Mouse (Mus musculus) limb, embryonic 14.5 days (tissue): ENCODE results near the gene Shisa5. TPM values are rescaled to one million over a fixed set of nuclear protein-coding genes. Genes with fewer than 3 reads are reported as not detected.
A peak's percentile ranks its signal among the peaks of the same experiment; 100 is the strongest.

Experiments used
- ATAC-seq: fragments of 200-750 bp; cut with Nextera tagmentation; 2 replicates; pipeline ENCODE4 v1.8.0; 2017; ENCODE audit warnings: low read depth, moderate number of reproducible peaks, moderate TSS enrichment; ENCODE audit not compliant: low FRiP score
- DNase-seq: peaks from one replicate; pipeline ENCODE4 v3.0.0-alpha.2; 2015; ENCODE audit warnings: low spot score
- H3K27ac ChIP-seq: fragments of 300-500 bp; sonication (generic); replicated peaks from 2 replicates; pipeline ENCODE4 v1.5.1; 2014; ENCODE audit warnings: low read depth, mild to moderate bottlenecking, low read length, moderate library complexity, mixed read lengths
- H3K27me3 ChIP-seq: fragments of 300-500 bp; sonication (generic); 2 replicates; pipeline ENCODE4 v1.6.1; 2014; ENCODE audit warnings: low read length, mixed read lengths; ENCODE audit not compliant: control insufficient read depth, insufficient read depth
- H3K36me3 ChIP-seq: fragments of 300-500 bp; sonication (generic); 2 replicates; pipeline ENCODE4 v1.6.1; 2014; ENCODE audit warnings: mild to moderate bottlenecking, low read length, moderate library complexity, mixed read lengths; ENCODE audit not compliant: control insufficient read depth, insufficient read depth
- H3K4me1 ChIP-seq: fragments of 300-500 bp; sonication (generic); 2 replicates; pipeline ENCODE4 v1.6.1; 2014; ENCODE audit warnings: antibody characterized with exemption, low read length, mixed read lengths; ENCODE audit not compliant: control insufficient read depth, insufficient read depth
- H3K4me2 ChIP-seq: fragments of 300-500 bp; sonication (generic); replicated peaks from 2 replicates; pipeline ENCODE4 v1.6.1; 2014; ENCODE audit warnings: low read depth, mild to moderate bottlenecking, low read length, moderate library complexity; ENCODE audit not compliant: severe bottlenecking
- H3K4me3 ChIP-seq: fragments of 300-500 bp; sonication (generic); replicated peaks from 2 replicates; pipeline ENCODE4 v1.5.1; 2014; ENCODE audit warnings: low read length
- H3K9ac ChIP-seq: fragments of 300-500 bp; sonication (generic); 2 replicates; pipeline ENCODE4 v1.6.1; 2014; ENCODE audit warnings: mild to moderate bottlenecking, low read depth, low read length, moderate library complexity; ENCODE audit not compliant: severe bottlenecking
- H3K9me3 ChIP-seq: fragments of 300-500 bp; sonication (generic); 2 replicates; pipeline ENCODE4 v1.6.1; 2016; ENCODE audit warnings: low read length; ENCODE audit not compliant: control insufficient read depth
- POLR2A ChIP-seq: fragments of 200-500 bp; IDR thresholded peaks from 2 replicates; pipeline ENCODE4 v1.8.0; 2012; ENCODE audit warnings: inconsistent platforms, mild to moderate bottlenecking, moderate library complexity, borderline replicate concordance; ENCODE audit not compliant: insufficient read depth, insufficient read length; ENCODE audit errors: extremely low read depth
- WGBS: fragments of 180-500 bp; shearing (Covaris S2); extraction: QIAGEN DNeasy Blood & Tissue Kit; methylation state at CpG from one replicate; pipeline ENCODE4 v1.1.7; 2014; 5-methylcytosine and 5-hydroxymethylcytosine counted together
- polyA plus RNA-seq, 2 experiments: library from polyadenylated mRNA; depleted of rRNA in 1 of 2; stranded (reverse) in 1 of 2; unstranded in 1 of 2; fragments of >200 nt; fragmentation: Nextera tagmentation in 1 of 2; extraction: Ambion mirVana in 1 of 2; gene quantifications; 2 replicates each; pipeline versions ENCODE4 v1.2.1 to v1.2.3; 2012 to 2014

Shisa5 gene
- polyA plus RNA-seq, 2 experiments = 82.4 to 150 TPM

DNA sequence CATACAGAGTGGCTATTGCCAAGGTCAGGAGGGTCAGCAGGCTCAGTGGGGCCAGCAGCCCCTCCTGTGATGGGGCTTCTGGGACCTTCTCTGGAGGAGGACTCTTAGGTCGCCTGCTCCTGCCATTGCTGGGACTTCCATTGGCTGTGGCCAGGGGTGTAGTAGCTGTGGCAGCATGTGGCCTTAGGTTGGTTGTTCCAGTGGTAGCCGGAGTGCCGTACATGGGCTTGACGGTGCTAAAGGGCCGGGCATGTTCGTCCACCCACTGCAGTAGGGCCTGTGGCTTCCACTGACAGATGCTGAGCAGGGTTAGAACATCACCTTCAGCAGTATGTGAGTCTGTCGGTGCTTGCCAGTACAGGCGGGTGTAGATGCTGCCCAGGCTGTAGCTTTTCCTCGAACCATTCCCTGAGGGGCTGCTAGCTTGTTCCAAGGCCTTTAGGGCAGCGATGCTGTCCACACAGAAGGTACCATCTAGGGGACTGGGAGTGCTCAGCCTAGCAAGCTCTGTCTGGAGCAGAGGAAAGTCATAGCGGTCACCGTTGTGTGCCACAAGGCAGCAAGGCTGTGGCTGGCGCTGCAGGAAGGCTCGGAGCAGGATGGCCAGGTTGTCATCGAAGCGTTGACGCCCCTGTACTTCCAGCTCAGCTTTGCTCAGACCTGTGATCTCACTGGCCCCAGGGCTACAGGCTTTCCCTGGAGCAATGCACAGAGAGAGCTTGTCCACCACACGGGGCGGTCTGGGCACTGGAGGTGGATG lies 19.8 kb downstream of the Shisa5 start:
- WGBS = 89% methylated on average over 19 of the region's 19 CpGs
- no peak for TF ChIP-seq POLR2A
- ATAC-seq = no peak
- Histone ChIP-seq H3K4me2 (no peak overlapping the region; the same call in 1 of the 2 replicates), H3K27ac (no peak overlapping the region), H3K4me1 (peaks cover 13% of the 10 kb centered on the region; the same call in 1 of the 2 replicates), H3K9me3 (no peaks in the 10 kb centered on the region), H3K9ac (0 out of 2 replicates have a peak overlapping the region, but pooled peaks have one; percentile 59), H3K27me3 (no peaks in the 10 kb centered on the region), H3K36me3 (peaks cover 56% of the 10 kb centered on the region), H3K4me3 (no peak overlapping the region)
- no peak for DNase-seq

DNA sequence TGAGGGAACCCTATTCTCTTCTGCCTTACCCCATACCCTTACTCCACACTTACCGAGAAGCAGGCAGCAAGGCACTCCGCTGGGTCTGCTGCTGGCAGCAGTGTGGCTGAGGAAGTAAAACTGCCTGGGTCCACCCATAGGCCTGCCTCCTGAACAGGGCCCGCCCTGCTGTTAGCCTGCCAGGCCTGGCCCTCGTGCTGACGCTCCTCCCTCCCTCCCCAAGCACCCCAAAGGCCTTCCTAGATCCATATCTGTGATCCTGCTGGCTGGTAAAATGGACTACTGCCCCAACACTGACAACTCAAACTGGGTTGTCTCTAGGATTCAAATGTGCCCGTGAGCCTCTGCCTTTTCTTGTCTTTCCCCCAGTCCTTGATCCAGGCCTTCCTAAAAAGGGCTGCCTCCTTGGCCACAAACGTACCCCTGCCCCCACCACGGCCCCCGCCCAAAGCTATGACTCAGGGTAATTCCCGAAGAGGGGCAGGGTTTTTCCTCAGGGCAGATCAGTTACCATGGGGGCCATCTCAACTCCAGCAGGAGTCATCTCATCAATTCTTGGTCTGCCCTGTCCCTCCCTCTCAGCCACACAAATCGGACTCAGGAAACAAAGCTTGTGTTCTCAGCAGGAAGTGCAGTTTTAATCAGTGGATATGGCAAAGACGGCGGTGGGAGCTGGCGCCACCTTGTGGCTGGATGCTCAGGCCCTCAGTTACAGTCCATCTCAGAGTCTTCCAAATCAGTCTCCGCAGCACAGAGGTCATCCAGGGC lies 21.0 kb downstream of the Shisa5 start, which contains the start of gene Trex1:
TSS of gene Trex1 (minus strand) at position 599 of the 768 bp plus-strand sequence.
- no peaks in the 10 kb centered on the region for H3K9me3 ChIP-seq
- peaks cover 13% of the 10 kb centered on the region; the same call in 1 of the 2 replicates for H3K4me1 ChIP-seq
- H3K27ac ChIP-seq = peak within 1 kb of the TSS; percentile 81
- H3K36me3 ChIP-seq = peaks cover 62% of the 10 kb centered on the region
- H3K4me3 ChIP-seq = peak within 1 kb of the TSS; percentile 37
- peak within 1 kb of the TSS; percentile 59 for H3K9ac ChIP-seq
- 16% methylated on average over 15 of the region's 15 CpGs for WGBS
- no peak for TF ChIP-seq POLR2A
- ATAC-seq (peak; percentile 82), DNase-seq (peak; percentile 87)
- H3K27me3 ChIP-seq = no peaks in the 10 kb centered on the region
- H3K4me2 ChIP-seq = peak within 1 kb of the TSS; percentile 56

DNA sequence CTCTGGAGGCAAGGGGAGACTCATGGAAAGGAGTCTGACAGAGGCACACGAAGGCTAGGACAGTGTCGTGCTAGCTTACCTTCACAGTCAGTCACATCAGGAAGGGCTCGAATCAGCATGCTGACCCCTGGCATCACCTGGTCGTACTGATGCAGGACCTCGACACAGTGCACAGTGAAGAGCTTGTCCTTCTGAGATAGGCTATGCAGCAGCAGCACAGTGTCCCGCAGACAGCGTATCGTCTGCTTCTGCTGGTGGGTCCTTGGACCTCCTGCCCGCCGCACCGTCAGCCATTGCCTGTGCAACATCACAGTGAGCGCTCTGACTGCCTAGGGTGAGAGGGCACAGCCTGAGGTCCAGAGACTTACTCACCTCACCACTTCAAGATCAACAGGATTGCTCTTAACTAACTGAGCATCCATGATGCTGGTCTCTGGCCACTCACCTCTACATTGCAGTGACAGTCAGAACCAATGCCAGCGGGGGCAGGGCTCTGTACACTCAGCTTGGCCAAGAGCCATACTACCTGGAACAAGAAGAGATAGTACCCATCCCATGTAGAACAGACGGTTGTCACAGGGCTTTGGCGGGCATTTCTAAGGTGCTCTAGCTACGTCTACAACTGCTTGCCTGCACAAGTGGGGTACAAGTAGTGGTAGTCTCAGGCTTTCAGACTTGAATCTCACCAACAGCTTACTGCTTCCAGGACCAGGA lies 22.0 kb downstream of the Shisa5 start:
- H3K4me3 ChIP-seq = no peak overlapping the region
- H3K4me2 ChIP-seq = 0 out of 2 replicates have a peak overlapping the region, but pooled peaks have one; percentile 56
- ATAC-seq (no peak), DNase-seq (no peak)
- peaks cover 10% of the 10 kb centered on the region; the same call in 1 of the 2 replicates for H3K4me1 ChIP-seq
- WGBS = 91% methylated on average over 16 of the region's 16 CpGs
- H3K36me3 ChIP-seq = peaks cover 73% of the 10 kb centered on the region
- H3K27ac ChIP-seq = no peak overlapping the region
- no peaks in the 10 kb centered on the region for H3K27me3 ChIP-seq
- no peak for TF ChIP-seq POLR2A
- H3K9ac ChIP-seq = no peak overlapping the region
- H3K9me3 ChIP-seq = no peaks in the 10 kb centered on the region

DNA sequence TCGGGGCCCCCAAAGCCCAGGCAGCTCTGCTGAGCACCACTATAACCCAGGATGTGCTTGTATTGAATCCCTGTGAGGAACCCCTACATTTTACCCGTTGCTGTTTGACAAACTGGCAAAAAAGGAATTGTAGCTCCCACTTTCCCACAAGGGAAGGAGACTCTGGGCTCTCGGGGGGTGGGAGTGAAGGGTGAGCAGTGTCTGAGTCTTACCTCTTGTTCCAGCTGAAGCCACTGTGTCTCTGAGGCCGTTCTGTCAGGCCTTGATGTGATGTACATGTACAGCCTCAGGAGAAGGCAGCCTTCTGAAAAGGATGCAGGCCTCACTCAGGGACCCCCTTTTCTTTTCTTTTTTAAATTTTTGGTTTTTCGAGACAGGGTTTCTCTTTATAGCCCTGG lies 22.5 kb downstream of the Shisa5 start:
- Histone ChIP-seq H3K9me3 (no peaks in the 10 kb centered on the region), H3K27me3 (no peaks in the 10 kb centered on the region), H3K27ac (no peak overlapping the region), H3K4me2 (no peak overlapping the region), H3K4me1 (peaks cover 10% of the 10 kb centered on the region; the same call in 1 of the 2 replicates), H3K9ac (no peak overlapping the region), H3K36me3 (peaks cover 76% of the 10 kb centered on the region), H3K4me3 (no peak overlapping the region)
- WGBS = 91% methylated on average over 5 of the region's 5 CpGs
- no peak for DNase-seq
- TF ChIP-seq POLR2A = no peak
- ATAC-seq = no peak
